Mouse (Mus musculus) neural tube, embryonic 15.5 days (tissue): ENCODE measurements at regions not wholly inside any gene's neighbourhood (a gene's known extent, or its start where the extent isn't known, plus 50 kb on each side); places are given as distances from the start of the nearest gene placed in this dataset.
"Not testable (repeated sequence)": the region's sequence is repeated elsewhere in the genome, so short reads cannot be mapped to it uniquely, and the experiment has no call there.

Source experiments
- ATAC-seq: fragments of 200-750 bp; cut with Nextera tagmentation; 2 replicates; pipeline ENCODE4 v1.8.0; 2017; ENCODE audit warnings: mild to moderate bottlenecking, moderate TSS enrichment, moderate library complexity; ENCODE audit not compliant: low FRiP score
- H3K27ac ChIP-seq: fragments of 300-500 bp; sonication (generic); replicated peaks from 2 replicates; pipeline ENCODE4 v1.5.1; 2015; ENCODE audit warnings: mild to moderate bottlenecking, inconsistent platforms
- H3K27me3 ChIP-seq: fragments of 300-500 bp; sonication (generic); replicated peaks from 2 replicates; pipeline ENCODE4 v1.6.1; 2015; ENCODE audit warnings: inconsistent platforms
- H3K36me3 ChIP-seq: fragments of 300-500 bp; sonication (generic); 2 replicates; pipeline ENCODE4 v1.6.1; 2015; ENCODE audit warnings: inconsistent platforms
- H3K4me1 ChIP-seq: fragments of 300-500 bp; sonication (generic); 2 replicates; pipeline ENCODE4 v1.6.1; 2015; ENCODE audit warnings: inconsistent platforms
- H3K4me2 ChIP-seq: fragments of 300-500 bp; sonication (generic); 2 replicates; pipeline ENCODE4 v1.6.1; 2015; ENCODE audit warnings: inconsistent platforms, mild to moderate bottlenecking, moderate library complexity
- H3K4me3 ChIP-seq: fragments of 300-500 bp; sonication (generic); replicated peaks from 2 replicates; pipeline ENCODE4 v1.5.1; 2015; ENCODE audit warnings: mild to moderate bottlenecking, inconsistent platforms
- H3K9ac ChIP-seq: fragments of 300-500 bp; sonication (generic); replicated peaks from 2 replicates; pipeline ENCODE4 v1.6.1; 2015; ENCODE audit warnings: mild to moderate bottlenecking, inconsistent platforms
- H3K9me3 ChIP-seq: fragments of 300-500 bp; sonication (generic); replicated peaks from 2 replicates; pipeline ENCODE4 v1.6.1; 2016; ENCODE audit warnings: inconsistent platforms
- WGBS: fragments of 180-500 bp; shearing (Covaris S2); methylation state at CpG from one replicate; pipeline ENCODE4 v1.1.7; 2015; ENCODE audit warnings: mixed read lengths; 5-methylcytosine and 5-hydroxymethylcytosine counted together

- Histone ChIP-seq H3K4me2 (no peak overlapping the region), H3K36me3 (no peaks in the 10 kb centered on the region), H3K9me3 (no peaks in the 10 kb centered on the region), H3K27ac (no peak overlapping the region), H3K4me1 (peaks cover 15% of the 10 kb centered on the region), H3K27me3 (no peaks in the 10 kb centered on the region), H3K9ac (no peak overlapping the region), H3K4me3 (no peak overlapping the region)
- WGBS, result 79% methylated on average over 8 of the region's 8 CpGs
- no peak for ATAC-seq
Measured at GRCm38 (mm10) chr5:64581461-64581860, 221.7 kb upstream of the Klf3 start.

- WGBS, result 85% methylated on average over 9 of the region's 9 CpGs
- H3K36me3 ChIP-seq, result no peaks in the 10 kb centered on the region
- no peak overlapping the region for H3K4me3 ChIP-seq
- no peak for ATAC-seq
- no peak overlapping the region for H3K27ac ChIP-seq
- no peak overlapping the region for H3K9ac ChIP-seq
- no peaks in the 10 kb centered on the region for H3K9me3 ChIP-seq
- H3K4me2 ChIP-seq, result no peak overlapping the region
- peaks cover 15% of the 10 kb centered on the region for H3K4me1 ChIP-seq
- H3K27me3 ChIP-seq, result no peaks in the 10 kb centered on the region
Measured at GRCm38 (mm10) chr5:64582031-64582430, 221.2 kb upstream of the Klf3 start.

GRCm38 (mm10) chr5:64584308-64584707 is 218.9 kb upstream of the Klf3 start:
- H3K9ac ChIP-seq, result no peak overlapping the region
- no peak overlapping the region for H3K4me2 ChIP-seq
- H3K9me3 ChIP-seq, result no peaks in the 10 kb centered on the region
- 76% methylated on average over 1 of the region's 1 CpGs for WGBS
- H3K4me1 ChIP-seq, result peaks cover 15% of the 10 kb centered on the region
- no peak overlapping the region for H3K27ac ChIP-seq
- no peaks in the 10 kb centered on the region for H3K27me3 ChIP-seq
- no peaks in the 10 kb centered on the region for H3K36me3 ChIP-seq
- no peak for ATAC-seq
- H3K4me3 ChIP-seq, result no peak overlapping the region

- H3K27ac ChIP-seq, result no peak overlapping the region
- no peak overlapping the region for H3K4me2 ChIP-seq
- no peaks in the 10 kb centered on the region for H3K36me3 ChIP-seq
- no peak overlapping the region for H3K4me3 ChIP-seq
- H3K27me3 ChIP-seq, result no peaks in the 10 kb centered on the region
- 0 out of 2 replicates have a peak, but pooled peaks cover 8% of the 10 kb centered on the region for H3K4me1 ChIP-seq
- 53% methylated on average over 6 of the region's 6 CpGs for WGBS
- no peak for ATAC-seq
- no peak overlapping the region for H3K9ac ChIP-seq
- no peaks in the 10 kb centered on the region for H3K9me3 ChIP-seq
Measured at GRCm38 (mm10) chr5:64585076-64585786, 218.0 kb upstream of the Klf3 start.

- ATAC-seq, result no peak
- WGBS, result 89% methylated on average over 6 of the region's 6 CpGs
- H3K4me1 ChIP-seq, result 0 out of 2 replicates have a peak, but pooled peaks cover 8% of the 10 kb centered on the region
Measured at GRCm38 (mm10) chr5:64586316-64586715, 216.9 kb upstream of the Klf3 start.

GRCm38 (mm10) chr5:64586933-64587332 is 216.3 kb upstream of the Klf3 start:
- 92% methylated on average over 3 of the region's 3 CpGs for WGBS
- Histone ChIP-seq H3K4me1 (0 out of 2 replicates have a peak, but pooled peaks cover 8% of the 10 kb centered on the region), H3K9ac (no peak overlapping the region), H3K9me3 (no peaks in the 10 kb centered on the region), H3K4me2 (no peak overlapping the region), H3K27me3 (no peaks in the 10 kb centered on the region), H3K36me3 (no peaks in the 10 kb centered on the region), H3K27ac (no peak overlapping the region), H3K4me3 (no peak overlapping the region)
- no peak for ATAC-seq

More at GRCm38 (mm10) chr5:64586316-64586715, 216.9 kb upstream of the Klf3 start:
- Histone ChIP-seq H3K9me3 (no peaks in the 10 kb centered on the region), H3K36me3 (no peaks in the 10 kb centered on the region), H3K9ac (no peak overlapping the region), H3K4me3 (no peak overlapping the region), H3K4me2 (no peak overlapping the region), H3K27me3 (no peaks in the 10 kb centered on the region), H3K27ac (no peak overlapping the region)

- Histone ChIP-seq H3K9me3 (no peaks in the 10 kb centered on the region), H3K9ac (no peak overlapping the region), H3K4me1 (0 out of 2 replicates have a peak, but pooled peaks cover 8% of the 10 kb centered on the region), H3K27ac (no peak overlapping the region), H3K4me2 (no peak overlapping the region), H3K36me3 (no peaks in the 10 kb centered on the region), H3K27me3 (no peaks in the 10 kb centered on the region), H3K4me3 (no peak overlapping the region)
- ATAC-seq, result no peak
- 22% methylated on average over 8 of the region's 8 CpGs for WGBS
Measured at GRCm38 (mm10) chr5:64587895-64588738, 215.1 kb upstream of the Klf3 start.

- H3K4me3 ChIP-seq, H3K9ac ChIP-seq, H3K27ac ChIP-seq, H3K9me3 ChIP-seq, H3K27me3 ChIP-seq, H3K4me2 ChIP-seq, H3K4me1 ChIP-seq, ATAC-seq, H3K36me3 ChIP-seq: not testable (repeated sequence)
- WGBS, result 97% methylated on average over 8 of the region's 8 CpGs
Measured at GRCm38 (mm10) chr5:64588768-64589167, 214.4 kb upstream of the Klf3 start.

GRCm38 (mm10) chr5:64590036-64590435 is 213.2 kb upstream of the Klf3 start:
- H3K9ac ChIP-seq, result no peak overlapping the region
- no peaks in the 10 kb centered on the region for H3K9me3 ChIP-seq
- H3K4me3 ChIP-seq, result no peak overlapping the region
- no peaks in the 10 kb centered on the region for H3K36me3 ChIP-seq
- H3K4me1 ChIP-seq, result peaks cover 8% of the 10 kb centered on the region; the same call in 1 of the 2 replicates
- no peak overlapping the region for H3K4me2 ChIP-seq
- no peak for ATAC-seq
- WGBS, result 93% methylated on average over 5 of the region's 5 CpGs
- H3K27me3 ChIP-seq, result no peaks in the 10 kb centered on the region
- no peak overlapping the region for H3K27ac ChIP-seq

- no peak overlapping the region for H3K4me2 ChIP-seq
- H3K9me3 ChIP-seq, result no peaks in the 10 kb centered on the region
- H3K27me3 ChIP-seq, result no peaks in the 10 kb centered on the region
- no peak overlapping the region for H3K9ac ChIP-seq
- H3K27ac ChIP-seq, result no peak overlapping the region
- H3K4me1 ChIP-seq, result peaks cover 7% of the 10 kb centered on the region
- no peaks in the 10 kb centered on the region for H3K36me3 ChIP-seq
- ATAC-seq, result no peak
- WGBS, result 91% methylated on average over 1 of the region's 1 CpGs
- no peak overlapping the region for H3K4me3 ChIP-seq
Measured at GRCm38 (mm10) chr5:64590747-64591146, 212.4 kb upstream of the Klf3 start.

- ATAC-seq, result no peak
- 100% methylated on average over 2 of the region's 2 CpGs for WGBS
- Histone ChIP-seq H3K4me3 (no peak overlapping the region), H3K36me3 (no peaks in the 10 kb centered on the region), H3K27ac (no peak overlapping the region), H3K4me1 (peaks cover 7% of the 10 kb centered on the region), H3K27me3 (no peaks in the 10 kb centered on the region), H3K4me2 (no peak overlapping the region), H3K9ac (no peak overlapping the region), H3K9me3 (no peaks in the 10 kb centered on the region)
Measured at GRCm38 (mm10) chr5:64591792-64592191, 211.4 kb upstream of the Klf3 start.

GRCm38 (mm10) chr5:64595220-64595619 is 208.0 kb upstream of the Klf3 start:
- no peak for ATAC-seq
- Histone ChIP-seq H3K9ac (no peak overlapping the region), H3K36me3 (no peaks in the 10 kb centered on the region), H3K9me3 (no peaks in the 10 kb centered on the region), H3K27ac (no peak overlapping the region), H3K4me2 (no peak overlapping the region), H3K4me1 (peaks cover 8% of the 10 kb centered on the region), H3K4me3 (no peak overlapping the region), H3K27me3 (no peaks in the 10 kb centered on the region)
- WGBS, result 33% methylated on average over 3 of the region's 3 CpGs
